Mouse (Mus musculus) T-cell, adult 66 days (primary cell): Measurements from ENCODE around the gene Rcn3. TPM values are rescaled to one million over a fixed set of nuclear protein-coding genes. Genes with fewer than 3 reads are reported as not detected.

ENCODE experiments used
- total RNA-seq, 2 experiments: library from RNA; stranded (reverse); gene quantifications; 3 replicates in 1 of 2; 4 replicates in 1 of 2; pipeline ENCODE4 v1.2.4; 2023

Gene Rcn3
- 10 to 100 TPM; 16.3 to 23.6 TPM for total RNA-seq

DNA sequence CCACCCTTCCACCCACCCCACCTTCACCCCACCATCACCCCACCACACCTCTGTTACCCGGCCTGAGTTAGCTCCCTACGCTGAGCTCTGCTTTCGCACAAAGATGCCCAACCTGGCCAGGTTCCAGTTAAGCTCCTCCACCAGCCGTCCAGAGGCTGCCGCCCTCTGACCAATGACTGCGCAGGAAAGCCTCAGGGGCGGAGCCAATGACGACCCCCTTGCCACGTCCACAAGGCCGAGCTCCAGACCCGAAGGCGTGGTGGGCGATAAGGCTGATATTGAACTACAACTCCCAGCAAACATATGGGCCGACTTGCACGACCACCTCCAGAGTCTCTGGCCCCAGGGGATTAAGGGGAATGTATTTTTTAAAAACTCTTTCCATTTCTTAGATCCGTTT is at the start of gene Rcn3:
Gene Rcn3, minus strand, starts transcription at position 174 of the 400 bp plus-strand sequence.

DNA sequence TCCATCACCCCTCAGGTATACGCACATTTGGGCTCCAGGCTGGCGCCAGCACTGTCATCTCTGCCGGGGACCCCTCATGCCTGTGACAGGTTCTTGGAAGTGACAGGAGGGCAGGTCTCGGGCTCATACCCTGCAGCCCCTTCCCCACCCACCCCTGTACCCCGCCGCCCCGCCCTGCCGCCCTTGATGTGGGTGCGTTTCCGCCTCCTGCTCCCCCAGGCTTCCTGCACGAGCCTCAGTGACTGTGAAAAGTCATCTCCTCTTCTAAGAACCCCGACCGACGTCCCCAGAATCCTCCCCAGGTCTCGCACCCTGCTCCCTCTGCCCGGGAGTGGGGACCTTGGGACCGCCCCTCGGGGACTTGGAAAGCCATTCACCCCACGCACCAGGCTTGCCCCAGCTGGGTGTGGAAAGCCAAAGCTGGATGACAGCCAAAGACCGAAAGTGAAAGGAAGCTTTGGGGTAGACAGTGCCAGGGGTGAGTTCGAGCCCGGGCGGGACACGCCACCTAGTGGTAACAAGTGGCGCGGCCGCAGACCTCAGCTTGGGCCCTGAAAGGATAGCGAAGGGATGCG is 44.1 kb upstream of the Rcn3 start, which contains the start of the genes Gm45713 and Flt3l:
Gene Gm45713, minus strand, starts transcription at position 239 of the 575 bp plus-strand sequence.
Gene Flt3l, minus strand, starts transcription at position 440 of the 575 bp plus-strand sequence.

DNA sequence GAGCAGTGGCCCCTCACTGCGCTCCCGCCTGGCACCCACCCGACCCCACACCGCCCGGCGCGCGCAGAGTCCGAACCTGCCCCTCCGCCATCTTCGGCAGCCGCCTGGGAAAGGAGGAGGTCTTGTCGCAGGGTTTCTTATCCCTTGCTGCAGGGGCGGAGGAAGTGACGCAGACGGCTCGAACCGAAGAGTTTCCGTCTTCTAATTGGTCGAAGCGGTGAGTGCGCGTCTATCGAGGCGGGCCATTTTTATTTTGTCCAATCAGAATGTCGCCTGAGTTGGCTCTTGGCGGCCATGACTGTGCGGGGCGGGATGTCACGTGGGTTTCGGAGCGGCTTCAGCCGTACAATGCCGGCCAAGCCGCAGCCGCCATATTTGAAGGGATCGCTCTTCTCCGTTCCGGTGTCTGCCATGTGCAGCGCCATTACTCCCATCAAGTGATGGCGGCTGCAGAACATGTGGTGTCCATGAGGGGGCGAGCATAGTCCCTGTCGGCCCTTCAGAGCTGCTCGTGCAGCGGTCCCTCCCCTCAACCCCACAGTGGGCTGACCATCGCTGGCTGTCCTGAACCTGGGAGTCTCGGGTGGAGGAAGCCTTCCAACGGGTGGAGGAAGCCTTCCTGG is 36.7 kb upstream of the Rcn3 start, which contains the start of gene Rpl13a:
Gene Rpl13a, minus strand, starts transcription at position 138 of the 623 bp plus-strand sequence.

DNA sequence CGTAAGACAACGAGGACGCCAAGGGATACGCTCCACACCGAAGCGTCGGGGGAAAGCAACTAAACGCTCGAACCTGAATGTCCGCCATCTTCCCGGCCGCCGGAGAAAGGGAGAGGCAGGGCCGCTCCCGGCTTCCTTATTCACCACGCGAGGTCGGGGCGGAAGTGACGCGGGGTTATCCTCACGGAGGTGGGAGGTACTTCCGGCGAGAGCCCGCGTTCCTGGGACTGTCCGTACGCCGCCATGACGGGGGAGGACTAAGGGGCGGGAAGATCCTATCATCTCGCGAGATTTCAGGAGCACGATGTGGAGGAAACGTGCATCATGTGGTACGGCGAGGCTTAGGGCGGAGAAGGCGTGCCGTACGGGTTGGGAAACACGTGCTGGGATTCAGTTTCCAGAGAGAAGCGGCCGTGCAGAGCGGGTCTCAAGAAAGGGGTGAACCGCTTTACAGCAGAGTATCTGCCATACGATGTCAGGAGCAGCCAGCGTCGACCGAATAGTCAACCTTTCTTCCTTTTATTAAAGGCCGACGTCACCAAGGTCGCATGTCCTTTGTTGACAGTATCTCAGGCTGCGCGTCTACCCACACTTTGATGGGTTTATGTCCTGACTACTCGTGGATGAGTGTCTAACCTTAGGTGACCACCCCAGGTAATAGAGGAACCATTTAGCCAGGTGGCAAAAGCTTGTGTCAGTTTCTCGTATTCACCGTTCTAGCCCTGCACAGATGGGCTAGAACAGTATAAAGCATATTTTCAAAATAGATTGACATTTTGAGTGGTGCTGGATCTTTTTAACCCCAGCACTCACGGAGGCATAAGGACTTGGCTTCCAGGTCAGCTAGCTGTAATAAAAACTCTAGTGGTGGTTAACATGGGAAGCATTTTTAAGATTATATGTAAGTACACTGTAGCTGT is 32.5 kb upstream of the Rcn3 start, which contains the start of gene Rps11:
Gene Rps11, minus strand, starts transcription at position 216 of the 920 bp plus-strand sequence.

DNA sequence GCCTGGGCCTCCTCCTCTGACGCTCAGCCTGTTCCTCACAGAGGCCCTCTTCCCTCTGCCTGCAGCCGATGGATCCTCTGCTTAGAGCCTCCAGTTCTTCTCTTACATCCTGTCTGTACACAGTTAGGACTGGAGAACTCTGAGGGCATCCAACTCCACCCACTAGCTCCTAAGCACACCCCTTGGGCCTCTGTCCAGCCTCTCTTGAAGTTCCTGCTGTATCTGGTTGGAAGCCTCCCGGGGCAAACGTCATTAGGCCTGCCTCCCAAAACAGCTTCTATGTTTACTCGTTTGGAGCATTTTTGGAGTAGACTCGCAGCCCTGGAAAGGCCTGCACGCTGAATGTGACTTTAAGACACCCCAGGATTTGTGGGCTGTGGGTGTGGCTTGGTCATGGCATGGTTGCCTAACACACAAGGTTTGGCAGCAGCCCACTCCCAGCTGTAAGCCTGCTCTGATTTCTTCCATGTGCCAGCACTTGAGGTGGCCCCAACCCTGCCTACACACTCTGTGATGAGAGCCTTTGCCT is 11.7 kb upstream of the Rcn3 start, which contains the start of gene Fcgrt:
Gene Fcgrt, minus strand, starts transcription at position 200 of the 529 bp plus-strand sequence.

DNA sequence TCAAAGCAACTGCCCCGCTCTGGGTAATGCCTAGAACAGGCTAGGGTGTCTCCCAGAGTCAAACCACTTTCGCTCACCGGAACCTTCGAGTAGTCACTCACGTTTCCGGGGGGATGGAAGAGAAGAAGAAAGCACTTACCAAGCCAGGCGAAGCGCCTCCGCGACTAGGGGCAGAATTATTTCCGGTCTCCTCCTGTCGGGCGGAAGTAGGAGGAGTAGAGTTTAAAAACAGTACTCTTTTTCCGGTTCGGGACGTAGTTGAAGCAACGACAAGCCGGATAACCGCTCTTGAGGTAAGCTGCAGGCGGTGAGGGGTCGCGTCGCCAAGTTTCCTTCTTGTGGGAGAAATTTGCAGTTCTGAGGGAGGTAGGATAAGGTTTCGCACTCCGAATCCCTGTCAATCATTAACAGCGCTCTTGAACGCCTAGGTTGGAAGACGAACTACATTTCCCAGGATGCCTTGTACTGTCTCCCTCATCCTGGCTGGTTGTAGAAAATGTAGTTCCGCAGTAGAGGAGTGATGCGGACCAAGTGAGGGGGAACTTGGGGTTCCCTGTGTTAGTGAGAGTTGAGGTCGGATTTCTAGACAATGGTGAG is 29.7 kb downstream of the Rcn3 start, which contains the start of the genes Nosip and Prrg2:
Gene Nosip, plus strand, starts transcription at position 191 of the 597 bp plus-strand sequence.
Gene Prrg2, minus strand, starts transcription at position 439 of the 597 bp plus-strand sequence.

DNA sequence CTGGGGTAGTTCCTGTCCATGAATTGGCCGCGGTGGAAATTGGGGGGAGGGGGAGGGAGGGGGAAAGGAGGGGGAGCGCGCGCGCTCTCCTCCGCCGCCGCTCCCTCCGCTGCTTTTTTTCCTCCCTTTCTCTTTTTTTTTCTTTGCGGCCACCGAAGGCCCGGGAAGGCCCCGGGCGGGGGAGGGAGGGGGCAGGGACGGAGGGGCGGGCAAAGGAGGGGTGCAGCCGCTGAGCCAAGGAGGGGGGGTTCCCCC is 39.2 kb downstream of the Rcn3 start, which contains the start of gene Prr12:
Gene Prr12, minus strand, starts transcription at position 20 of the 255 bp plus-strand sequence.

Other genes with a start within 250 kb of the Rcn3 start
- 10 to 100 TPM; 37.4 to 39.4 TPM for gene Akt1s1, start 243.2 kb downstream of the Rcn3 start, total RNA-seq
- gene Tbc1d17, start 243.1 kb downstream of the Rcn3 start, total RNA-seq, result 100 to 1,000 TPM in 1 of 2 experiments, 10 to 100 TPM in 1; 89.9 to 108 TPM
- 10 to 100 TPM; 54.4 to 59.2 TPM for gene Pnkp, start 235.1 kb downstream of the Rcn3 start, total RNA-seq
- 10 to 100 TPM; 24.2 to 25.2 TPM for gene Ptov1, start 222.4 kb downstream of the Rcn3 start, total RNA-seq
- 10 to 100 TPM; 67.2 to 73.6 TPM for gene Med25, start 199.5 kb downstream of the Rcn3 start, total RNA-seq
- 10 to 100 TPM; 23.6 to 24.2 TPM for gene Fuz, start 196.1 kb downstream of the Rcn3 start, total RNA-seq
- 10 to 100 TPM; 80.0 to 86.8 TPM for gene Ap2a1, start 162.7 kb downstream of the Rcn3 start, total RNA-seq
- not detected for gene Tsks, start 149.0 kb downstream of the Rcn3 start, total RNA-seq
- under 1 TPM; 0.61 to 0.80 TPM for gene Cpt1c, start 117.4 kb downstream of the Rcn3 start, total RNA-seq
- 100 to 1,000 TPM; 143 to 165 TPM for gene Prmt1, start 105.7 kb downstream of the Rcn3 start, total RNA-seq
- gene Irf3, start 94.6 kb downstream of the Rcn3 start, total RNA-seq, result 100 to 1,000 TPM; 138 to 172 TPM
- gene Bcl2l12, start 93.5 kb downstream of the Rcn3 start, total RNA-seq, result 10 to 100 TPM; 18.5 to 30.8 TPM
- gene Scaf1, start 75.9 kb downstream of the Rcn3 start, total RNA-seq, result 10 to 100 TPM; 81.3 to 91.5 TPM
- gene Rras, start 74.3 kb downstream of the Rcn3 start, total RNA-seq, result 10 to 100 TPM; 10.5 to 10.9 TPM
- 10 to 100 TPM; 76.8 to 78.7 TPM for gene Prr12, start 39.3 kb downstream of the Rcn3 start, total RNA-seq
- 10 to 100 TPM; 65.9 to 68.4 TPM for gene Nosip, start 29.8 kb downstream of the Rcn3 start, total RNA-seq
- 1 to 10 TPM; 1.4 to 1.5 TPM for gene Prrg2, start 29.5 kb downstream of the Rcn3 start, total RNA-seq
- 10 to 100 TPM; 28.0 to 35.1 TPM for gene Fcgrt, start 11.6 kb upstream of the Rcn3 start, total RNA-seq
- 1,000 to 10,000 TPM; 3,284 to 3,343 TPM for gene Rps11, start 32.2 kb upstream of the Rcn3 start, total RNA-seq
- 1,000 to 10,000 TPM; 5,708 to 6,154 TPM for gene Rpl13a, start 36.5 kb upstream of the Rcn3 start, total RNA-seq
- not detected for gene Gm45713, start 44.0 kb upstream of the Rcn3 start, total RNA-seq
- gene Flt3l, start 44.2 kb upstream of the Rcn3 start, total RNA-seq, result 100 to 1,000 TPM; 236 to 250 TPM
- 10 to 100 TPM; 30.3 to 44.8 TPM for gene Pih1d1, start 62.1 kb upstream of the Rcn3 start, total RNA-seq
- gene Aldh16a1, start 62.4 kb upstream of the Rcn3 start, total RNA-seq, result 10 to 100 TPM; 55.0 to 58.1 TPM
- under 1 TPM in 1 of 2 experiments, not detected in 1; 0.30 TPM for gene Slc17a7, start 71.7 kb upstream of the Rcn3 start, total RNA-seq
- gene Gfy, start 87.3 kb upstream of the Rcn3 start, total RNA-seq, result not detected
- gene Pth2, start 88.8 kb upstream of the Rcn3 start, total RNA-seq, result not detected
- not detected for gene Ccdc155, start 112.7 kb upstream of the Rcn3 start, total RNA-seq
- 1 to 10 TPM in 1 of 2 experiments, under 1 TPM in 1; 0.83 to 1.0 TPM for gene Dkkl1, start 119.9 kb upstream of the Rcn3 start, total RNA-seq
- gene Tead2, start 123.5 kb upstream of the Rcn3 start, total RNA-seq, result not detected
- gene Cd37, start 146.9 kb upstream of the Rcn3 start, total RNA-seq, result 100 to 1,000 TPM; 270 to 288 TPM
- not detected for gene Slc6a16, start 148.9 kb upstream of the Rcn3 start, total RNA-seq
- not detected for gene Slc6a21, start 185.3 kb upstream of the Rcn3 start, total RNA-seq
- gene Trpm4, start 241.6 kb upstream of the Rcn3 start, total RNA-seq, result 10 to 100 TPM; 11.4 to 15.3 TPM
- not detected for gene Hrc, start 243.1 kb upstream of the Rcn3 start, total RNA-seq